Comparison of ENCODE assay signal across 14 mouse cellular contexts in genomic region chr4:139167107-139167506, GRCm38 (mm10).
"Had no signal": no experiment of that assay in that cellular context is flagged by ENCODE, and none has a peak within 500 bp of the region (broad histone marks: within the 10 kb centered on the region; RNA-seq: fewer than 3 reads in every experiment).

No protein-coding gene starts in this region.

- H3K9ac ChIP-seq: limb, embryonic 15.5 days; liver, embryonic 12.5 days; lung, embryonic 14.5 days; stomach, embryonic 15.5 days had no signal

- H3K27ac ChIP-seq: left cerebral cortex, adult 2 months; limb, embryonic 15.5 days; liver, embryonic 12.5 days; midbrain, embryonic 10.5 days; stomach, embryonic 15.5 days had no signal

- H3K4me2 ChIP-seq: limb, embryonic 15.5 days; liver, embryonic 12.5 days; lung, embryonic 14.5 days; stomach, embryonic 15.5 days had no signal

- DNase-seq: kidney, adult 11 months; kidney, postnatal 10 days; lung, embryonic 14.5 days; lung, postnatal 10 days; lung, postnatal 4 days; midbrain, embryonic 14.5 days; thymus, adult 2 months; thymus, postnatal 25 days had no signal

- H3K36me3 ChIP-seq: limb, embryonic 15.5 days; liver, embryonic 12.5 days; midbrain, embryonic 10.5 days; stomach, embryonic 15.5 days had no signal

- H3K27me3 ChIP-seq: limb, embryonic 15.5 days; liver, embryonic 12.5 days; stomach, embryonic 15.5 days had no signal

- H3K4me3 ChIP-seq: left cerebral cortex, adult 2 months; limb, embryonic 15.5 days; liver, embryonic 12.5 days; midbrain, embryonic 10.5 days; myocyte; stomach, embryonic 15.5 days had no signal

- ATAC-seq: liver, embryonic 12.5 days had no signal

- H3K9me3 ChIP-seq: limb, embryonic 15.5 days; liver, embryonic 12.5 days; midbrain, embryonic 10.5 days; stomach, embryonic 15.5 days had no signal

- H3K4me1 ChIP-seq: stomach, embryonic 15.5 days had no signal
